In the genomic region with DNA sequence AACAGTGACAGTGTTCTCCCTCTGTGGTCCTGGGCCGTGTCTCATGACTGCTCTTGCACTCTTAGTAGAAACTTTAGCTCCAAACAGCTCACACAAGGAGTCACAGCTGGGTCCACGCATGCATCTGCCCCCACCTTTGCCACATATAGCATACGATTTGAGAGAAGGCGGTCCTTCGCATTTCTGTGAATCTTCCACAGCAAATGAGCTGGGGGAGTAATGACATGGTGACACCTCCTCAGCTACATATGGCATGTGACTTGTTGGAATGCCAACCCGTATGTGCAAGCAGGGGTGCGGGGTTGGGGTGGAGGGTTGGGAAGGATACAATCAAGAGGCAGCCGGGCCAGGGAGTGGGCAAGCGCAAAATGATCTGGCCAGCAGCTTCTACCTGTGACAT, we compare ENCODE assay signal across 23 mouse cellular contexts. TPM values are rescaled to one million over a fixed set of nuclear protein-coding genes. Genes with fewer than 3 reads are reported as not detected.
DNase-seq lines count a peak whose midpoint lies in the region; ATAC-seq and TF ChIP-seq lines count a peak whose summit lies in the region.
"Had no signal": no experiment of that assay in that cellular context is flagged by ENCODE, and none has a peak within 500 bp of the region (broad histone marks: within the 10 kb centered on the region; RNA-seq: fewer than 3 reads in every experiment).

No protein-coding gene starts in this region.

- no peak for ATAC-seq in liver, embryonic 11.5 days (replicated peaks; ENCODE audit: low FRiP score)
- ATAC-seq in liver, embryonic 15.5 days (ENCODE audit: insufficient read depth) = no peak
- ATAC-seq: inflammation-experienced regulatory T-cells, adult 6 months had no signal

- WGBS in heart, embryonic 10.5 days = 87% methylated on average over 9 of the region's 9 CpGs
- WGBS in liver, embryonic 11.5 days = 92% methylated on average over 9 of the region's 9 CpGs
- WGBS in liver, embryonic 15.5 days (ENCODE audit: insufficient replicate concordance) = 90% methylated on average over 9 of the region's 9 CpGs

- 0 out of 2 replicates have a peak overlapping the region, but pooled peaks have one; percentile 44 for H3K9ac ChIP-seq in liver, embryonic 11.5 days (ENCODE audit: low read depth, low read length)
- H3K9ac ChIP-seq in liver, embryonic 15.5 days = 0 out of 2 replicates have a peak overlapping the region, but pooled peaks have one; percentile 31
- H3K9ac ChIP-seq: heart, embryonic 13.5 days; hindbrain, embryonic 13.5 days; limb, embryonic 12.5 days; lung, embryonic 15.5 days had no signal

- H3K4me1 ChIP-seq in heart, embryonic 10.5 days = no peaks in the 10 kb centered on the region
- H3K4me1 ChIP-seq in liver, embryonic 11.5 days (replicated peaks; ENCODE audit: control insufficient read depth, insufficient read depth, low read length) = peaks cover 18% of the 10 kb centered on the region
- peaks cover 4% of the 10 kb centered on the region; the same call in 1 of the 2 replicates for H3K4me1 ChIP-seq in cortical plate, adult 2 months (ENCODE audit: control insufficient read depth, insufficient read depth, low read length)
- peaks cover 42% of the 10 kb centered on the region for H3K4me1 ChIP-seq in liver, embryonic 15.5 days (replicated peaks)
- H3K4me1 ChIP-seq: heart, embryonic 13.5 days; limb, embryonic 12.5 days; lung, embryonic 15.5 days had no signal

- H3K36me3 ChIP-seq in heart, embryonic 10.5 days = peaks cover 92% of the 10 kb centered on the region
- H3K36me3 ChIP-seq in liver, embryonic 11.5 days (ENCODE audit: control insufficient read depth, insufficient read depth, low read length) = peaks cover 18% of the 10 kb centered on the region
- peaks cover 87% of the 10 kb centered on the region for H3K36me3 ChIP-seq in liver, embryonic 15.5 days (replicated peaks)

- H3K4me3 ChIP-seq in heart, embryonic 10.5 days = no peak overlapping the region
- H3K4me3 ChIP-seq in liver, embryonic 11.5 days (ENCODE audit: low read depth, low read length) = no peak overlapping the region
- H3K4me3 ChIP-seq in cortical plate, adult 2 months (ENCODE audit: insufficient read depth, low read length) = no peak overlapping the region
- H3K4me3 ChIP-seq in liver, embryonic 15.5 days (replicated peaks) = no peak overlapping the region
- H3K4me3 ChIP-seq: heart, embryonic 13.5 days; hindbrain, embryonic 13.5 days; limb, embryonic 12.5 days; lung, embryonic 15.5 days had no signal

- no peaks in the 10 kb centered on the region for H3K9me3 ChIP-seq in heart, embryonic 10.5 days
- no peaks in the 10 kb centered on the region for H3K9me3 ChIP-seq in liver, embryonic 11.5 days (ENCODE audit: control insufficient read depth, low read length)
- no peaks in the 10 kb centered on the region for H3K9me3 ChIP-seq in liver, embryonic 15.5 days (replicated peaks)
- H3K9me3 ChIP-seq: heart, embryonic 13.5 days; hindbrain, embryonic 13.5 days; limb, embryonic 12.5 days; lung, embryonic 15.5 days had no signal

- H3K27me3 ChIP-seq in heart, embryonic 10.5 days (ENCODE audit: insufficient read depth, poor library complexity, severe bottlenecking) = no peaks in the 10 kb centered on the region
- H3K27me3 ChIP-seq in liver, embryonic 11.5 days (replicated peaks; ENCODE audit: control insufficient read depth, insufficient read depth, low read length) = no peaks in the 10 kb centered on the region
- H3K27me3 ChIP-seq in liver, embryonic 15.5 days = no peaks in the 10 kb centered on the region
- H3K27me3 ChIP-seq: CH12.LX; heart, embryonic 13.5 days; hindbrain, embryonic 13.5 days; limb, embryonic 12.5 days; lung, embryonic 15.5 days had no signal

- H3K4me2 ChIP-seq in liver, embryonic 11.5 days = no peak overlapping the region
- H3K4me2 ChIP-seq in liver, embryonic 15.5 days = 0 out of 2 replicates have a peak overlapping the region, but pooled peaks have one; percentile 59
- H3K4me2 ChIP-seq: heart, embryonic 13.5 days; hindbrain, embryonic 13.5 days; limb, embryonic 12.5 days; lung, embryonic 15.5 days; midbrain, embryonic 11.5 days had no signal

- no peak for DNase-seq in heart, embryonic 10.5 days (ENCODE audit: low spot score)
- DNase-seq in heart, adult 18-20 months = no peak
- DNase-seq in liver, embryonic 11.5 days (ENCODE audit: low spot score) = no peak
- no peak for DNase-seq in liver
- no peak for DNase-seq in lung, postnatal 10 days
- no peak for DNase-seq in thymus, postnatal 0 days (ENCODE audit: low spot score)
- DNase-seq: adrenal gland, postnatal 25 days; cerebellum, adult 11-12 months; cerebellum, postnatal 14 days; kidney, adult 2 months; kidney, postnatal 14 days; retina, postnatal 1 day; thymus, postnatal 14 days had no signal

- TF ChIP-seq POLR2A in cortical plate, adult 2 months (IDR thresholded peaks at IDR 0.05; ENCODE audit: extremely low read depth, insufficient read depth, low read length) = no peak

- TF ChIP-seq CTCF in cortical plate, adult 2 months (IDR thresholded peaks at IDR 0.05; ENCODE audit: extremely low read depth, insufficient read depth, low read length) = no peak

- H3K27ac ChIP-seq in heart, embryonic 10.5 days = peak overlapping the region; percentile 47; the same call in 1 of the 2 replicates
- peak overlapping the region; percentile 90 for H3K27ac ChIP-seq in liver, embryonic 11.5 days (ENCODE audit: low read depth, low read length)
- peak overlapping the region; percentile 94 for H3K27ac ChIP-seq in cortical plate, adult 2 months (ENCODE audit: insufficient read depth, low read length)
- peak overlapping the region; percentile 89 for H3K27ac ChIP-seq in liver, embryonic 15.5 days (replicated peaks)
- H3K27ac ChIP-seq: heart, embryonic 13.5 days; hindbrain, embryonic 13.5 days; limb, embryonic 12.5 days; lung, embryonic 15.5 days; macrophage had no signal

RNA-seq across cellular contexts. Expression of a gene that starts 7.9 kb away (rescaled TPM):
- polyA plus RNA-seq in heart, embryonic 10.5 days (2016; fragmentation: Nextera tagmentation; extraction: Ambion mirVana) = 45.1 and 54.8 TPM in 2 replicates
- 10 to 100 TPM; 85.2 to 97.5 TPM for total RNA-seq in heart, adult 18-20 months (2021)
- 61.2 and 62.9 TPM in 2 replicates for polyA plus RNA-seq in liver, embryonic 11.5 days (2014; fragmentation: Nextera tagmentation; extraction: Ambion mirVana)
- polyA plus RNA-seq in cortical plate, adult 2 months (2012; rRNA removed) = 102 and 109 TPM in 2 replicates
- 40.6 and 43.8 TPM in 2 replicates for polyA plus RNA-seq in liver, embryonic 15.5 days (2015; fragmentation: Nextera tagmentation; extraction: Ambion mirVana)
- 59.0 and 61.4 TPM in 2 replicates for polyA plus RNA-seq in thymus, postnatal 0 days (2015; fragmentation: Nextera tagmentation; extraction: Ambion mirVana)

RNA-seq across cellular contexts. Expression of a gene that starts 10.9 kb away (rescaled TPM):
- 96.9 and 118 TPM in 2 replicates for polyA plus RNA-seq in heart, embryonic 10.5 days (2016; fragmentation: Nextera tagmentation; extraction: Ambion mirVana)
- total RNA-seq in heart, adult 18-20 months (2021) = 10 to 100 TPM; 14.6 to 17.7 TPM
- polyA plus RNA-seq in liver, embryonic 11.5 days (2014; fragmentation: Nextera tagmentation; extraction: Ambion mirVana) = 105 and 106 TPM in 2 replicates
- 64.5 TPM in 2 replicates for polyA plus RNA-seq in cortical plate, adult 2 months (2012; rRNA removed)
- polyA plus RNA-seq in liver, embryonic 15.5 days (2015; fragmentation: Nextera tagmentation; extraction: Ambion mirVana) = 41.0 and 44.8 TPM in 2 replicates
- polyA plus RNA-seq in thymus, postnatal 0 days (2015; fragmentation: Nextera tagmentation; extraction: Ambion mirVana) = 107 and 112 TPM in 2 replicates

RNA-seq across cellular contexts. Expression of a gene that starts 13.9 kb away (rescaled TPM):
- 1.2 and 1.7 TPM in 2 replicates for polyA plus RNA-seq in heart, embryonic 10.5 days (2016; fragmentation: Nextera tagmentation; extraction: Ambion mirVana)
- 1 to 10 TPM; 4.8 to 5.7 TPM for total RNA-seq in heart, adult 18-20 months (2021)
- 0.36 and 0.38 TPM in 2 replicates for polyA plus RNA-seq in liver, embryonic 11.5 days (2014; fragmentation: Nextera tagmentation; extraction: Ambion mirVana)
- 200 and 201 TPM in 2 replicates for polyA plus RNA-seq in cortical plate, adult 2 months (2012; rRNA removed)
- polyA plus RNA-seq in liver, embryonic 15.5 days (2015; fragmentation: Nextera tagmentation; extraction: Ambion mirVana) = 1.4 and 2.0 TPM in 2 replicates
- polyA plus RNA-seq in thymus, postnatal 0 days (2015; fragmentation: Nextera tagmentation; extraction: Ambion mirVana) = 0.55 and 0.58 TPM in 2 replicates

RNA-seq across cellular contexts. Expression of a gene that starts 26.7 kb away (rescaled TPM):
- polyA plus RNA-seq in heart, embryonic 10.5 days (2016; fragmentation: Nextera tagmentation; extraction: Ambion mirVana) = 10.8 and 14.2 TPM in 2 replicates
- total RNA-seq in heart, adult 18-20 months (2021) = 1 to 10 TPM; 4.1 to 4.6 TPM
- polyA plus RNA-seq in liver, embryonic 11.5 days (2014; fragmentation: Nextera tagmentation; extraction: Ambion mirVana) = 14.4 and 14.8 TPM in 2 replicates
- polyA plus RNA-seq in cortical plate, adult 2 months (2012; rRNA removed) = 11.0 and 11.3 TPM in 2 replicates
- polyA plus RNA-seq in liver, embryonic 15.5 days (2015; fragmentation: Nextera tagmentation; extraction: Ambion mirVana) = 4.8 and 5.0 TPM in 2 replicates
- polyA plus RNA-seq in thymus, postnatal 0 days (2015; fragmentation: Nextera tagmentation; extraction: Ambion mirVana) = 8.6 and 9.3 TPM in 2 replicates

RNA-seq across cellular contexts. Expression of a gene that starts 26.7 kb away (rescaled TPM):
- polyA plus RNA-seq in heart, embryonic 10.5 days (2016; fragmentation: Nextera tagmentation; extraction: Ambion mirVana) = 18.9 and 19.6 TPM in 2 replicates
- 1 to 10 TPM; 7.7 to 7.9 TPM for total RNA-seq in heart, adult 18-20 months (2021)
- polyA plus RNA-seq in liver, embryonic 11.5 days (2014; fragmentation: Nextera tagmentation; extraction: Ambion mirVana) = 26.3 and 30.8 TPM in 2 replicates
- 3.7 and 4.8 TPM in 2 replicates for polyA plus RNA-seq in cortical plate, adult 2 months (2012; rRNA removed)
- polyA plus RNA-seq in liver, embryonic 15.5 days (2015; fragmentation: Nextera tagmentation; extraction: Ambion mirVana) = 8.6 and 9.5 TPM in 2 replicates
- 13.6 and 16.7 TPM in 2 replicates for polyA plus RNA-seq in thymus, postnatal 0 days (2015; fragmentation: Nextera tagmentation; extraction: Ambion mirVana)

Comparison
In these comparisons a context has a peak if more than half of its experiments do, and no peak if none do; other contexts are left out.
1. RNA of a gene that starts 13.9 kb away (polyA plus RNA-seq): 200 to 201 TPM in cortical plate, adult 2 months; 1.2 to 1.7 TPM in heart, embryonic 10.5 days, 1.4 to 2.0 TPM in liver, embryonic 15.5 days, 0.55 to 0.58 TPM in thymus, postnatal 0 days and 0.36 to 0.38 TPM in liver, embryonic 11.5 days; every median in the first group is over 10 times any median in the second.
2. Peak in every context shown above with its lines, with median percentiles within 50 percentile points of each other: H3K27ac ChIP-seq.